Mouse (Mus musculus) limb, embryonic 10.5 days (tissue): ENCODE data around the gene Nek2. TPM values are rescaled to one million over a fixed set of nuclear protein-coding genes. Genes with fewer than 3 reads are reported as not detected.
A peak's percentile ranks its signal among the peaks of the same experiment; 100 is the strongest.

Source experiments
- DNase-seq: peaks from one replicate; pipeline ENCODE4 v3.0.0-alpha.2; 2017; ENCODE audit warnings: low spot score
- H3K27ac ChIP-seq: fragments of 300-500 bp; sonication (generic); 2 replicates; pipeline ENCODE4 v1.5.1; 2016; ENCODE audit warnings: mild to moderate bottlenecking
- H3K27me3 ChIP-seq: fragments of 300-500 bp; sonication (generic); 2 replicates; pipeline ENCODE4 v1.6.1; 2016; ENCODE audit warnings: low read depth, mild to moderate bottlenecking; ENCODE audit not compliant: poor library complexity, severe bottlenecking
- H3K36me3 ChIP-seq: fragments of 300-500 bp; sonication (generic); 2 replicates; pipeline ENCODE4 v1.6.1; 2016; ENCODE audit warnings: mild to moderate bottlenecking, moderate library complexity
- H3K4me1 ChIP-seq: fragments of 300-500 bp; sonication (generic); 2 replicates; pipeline ENCODE4 v1.6.1; 2016
- H3K4me3 ChIP-seq: fragments of 300-500 bp; sonication (generic); 2 replicates; pipeline ENCODE4 v1.5.1; 2016; ENCODE audit warnings: mild to moderate bottlenecking, moderate library complexity
- H3K9me3 ChIP-seq: fragments of 300-500 bp; sonication (generic); replicated peaks from 2 replicates; pipeline ENCODE4 v1.6.1; 2016; ENCODE audit warnings: mild to moderate bottlenecking
- WGBS: fragments of 180-500 bp; shearing (Covaris S2); methylation state at CpG from one replicate; pipeline ENCODE4 v1.1.7; 2016; 5-methylcytosine and 5-hydroxymethylcytosine counted together
- polyA plus RNA-seq: library from polyadenylated mRNA; unstranded; fragments of >200 nt; fragmentation: Nextera tagmentation; extraction: Ambion mirVana; gene quantifications from 2 replicates; pipeline ENCODE4 v1.2.1, GENCODE M21; 2016

Gene Nek2
- polyA plus RNA-seq, 1 experiment from 2014 or later = 68.0 TPM

GRCm38 (mm10) chr1:191802820-191803655, 18.2 kb upstream of the Nek2 start:
- H3K4me1 ChIP-seq = peaks cover 20% of the 10 kb centered on the region
- 72% methylated on average over 10 of the region's 10 CpGs for WGBS
- no peak overlapping the region for H3K4me3 ChIP-seq
- H3K36me3 ChIP-seq = no peaks in the 10 kb centered on the region
- no peaks in the 10 kb centered on the region for H3K9me3 ChIP-seq
- H3K27me3 ChIP-seq = no peaks in the 10 kb centered on the region
- H3K27ac ChIP-seq = 0 out of 2 replicates have a peak overlapping the region, but pooled peaks have one; percentile 16
- no peak for DNase-seq

GRCm38 (mm10) chr1:191804747-191805146, 16.5 kb upstream of the Nek2 start:
- H3K4me1 ChIP-seq = peaks cover 20% of the 10 kb centered on the region
- H3K27ac ChIP-seq = no peak overlapping the region
- no peaks in the 10 kb centered on the region for H3K9me3 ChIP-seq
- H3K27me3 ChIP-seq = no peaks in the 10 kb centered on the region
- no peak for DNase-seq
- 60% methylated on average over 5 of the region's 5 CpGs for WGBS
- no peaks in the 10 kb centered on the region for H3K36me3 ChIP-seq
- no peak overlapping the region for H3K4me3 ChIP-seq

- Histone ChIP-seq H3K27me3 (no peaks in the 10 kb centered on the region), H3K4me3 (no peak overlapping the region), H3K4me1 (peaks cover 20% of the 10 kb centered on the region), H3K27ac (no peak overlapping the region), H3K9me3 (no peaks in the 10 kb centered on the region), H3K36me3 (no peaks in the 10 kb centered on the region)
- no peak for DNase-seq
- 88% methylated on average over 6 of the region's 6 CpGs for WGBS
Measured at GRCm38 (mm10) chr1:191805788-191806187, 15.5 kb upstream of the Nek2 start.

- Histone ChIP-seq H3K4me1 (peaks cover 20% of the 10 kb centered on the region), H3K27me3 (no peaks in the 10 kb centered on the region), H3K4me3 (no peak overlapping the region), H3K36me3 (no peaks in the 10 kb centered on the region), H3K27ac (no peak overlapping the region), H3K9me3 (no peaks in the 10 kb centered on the region)
- DNase-seq = no peak
- WGBS = 95% methylated on average over 4 of the region's 4 CpGs
Measured at GRCm38 (mm10) chr1:191806740-191807139, 14.5 kb upstream of the Nek2 start.

GRCm38 (mm10) chr1:191807979-191808378, 13.3 kb upstream of the Nek2 start:
- DNase-seq = no peak
- Histone ChIP-seq H3K27me3 (no peaks in the 10 kb centered on the region), H3K36me3 (no peaks in the 10 kb centered on the region), H3K9me3 (no peaks in the 10 kb centered on the region), H3K4me1 (peaks cover 13% of the 10 kb centered on the region), H3K27ac (no peak overlapping the region), H3K4me3 (no peak overlapping the region)
- WGBS = 88% methylated on average over 7 of the region's 7 CpGs

- no peak for DNase-seq
- Histone ChIP-seq H3K4me1 (peaks cover 7% of the 10 kb centered on the region), H3K9me3 (no peaks in the 10 kb centered on the region), H3K27me3 (no peaks in the 10 kb centered on the region), H3K27ac (no peak overlapping the region), H3K4me3 (no peak overlapping the region), H3K36me3 (no peaks in the 10 kb centered on the region)
- WGBS = 88% methylated on average over 12 of the region's 12 CpGs
Measured at GRCm38 (mm10) chr1:191808688-191809223, 12.5 kb upstream of the Nek2 start.

GRCm38 (mm10) chr1:191811774-191812173, 9.5 kb upstream of the Nek2 start:
- no peak overlapping the region for H3K27ac ChIP-seq
- H3K4me3 ChIP-seq = no peak overlapping the region
- H3K36me3 ChIP-seq = no peaks in the 10 kb centered on the region
- 93% methylated on average over 12 of the region's 12 CpGs for WGBS
- no peaks in the 10 kb centered on the region for H3K27me3 ChIP-seq
- DNase-seq = no peak
- peaks cover 7% of the 10 kb centered on the region for H3K4me1 ChIP-seq
- H3K9me3 ChIP-seq = no peaks in the 10 kb centered on the region

- no peaks in the 10 kb centered on the region for H3K27me3 ChIP-seq
- peaks cover 13% of the 10 kb centered on the region for H3K4me1 ChIP-seq
- H3K4me3 ChIP-seq = no peak overlapping the region
- WGBS = 87% methylated on average over 13 of the region's 13 CpGs
- no peak overlapping the region for H3K27ac ChIP-seq
- H3K9me3 ChIP-seq = no peaks in the 10 kb centered on the region
- H3K36me3 ChIP-seq = no peaks in the 10 kb centered on the region
- DNase-seq = no peak
Measured at GRCm38 (mm10) chr1:191812949-191813691, 8.1 kb upstream of the Nek2 start.

GRCm38 (mm10) chr1:191814240-191814639, 7.0 kb upstream of the Nek2 start:
- Histone ChIP-seq H3K27ac (no peak overlapping the region), H3K36me3 (no peaks in the 10 kb centered on the region), H3K4me1 (peaks cover 14% of the 10 kb centered on the region), H3K27me3 (no peaks in the 10 kb centered on the region), H3K9me3 (no peaks in the 10 kb centered on the region), H3K4me3 (no peak overlapping the region)
- DNase-seq = no peak
- WGBS = 89% methylated on average over 4 of the region's 4 CpGs

GRCm38 (mm10) chr1:191814935-191815334, 6.3 kb upstream of the Nek2 start:
- Histone ChIP-seq H3K9me3 (no peaks in the 10 kb centered on the region), H3K36me3 (no peaks in the 10 kb centered on the region), H3K4me3 (no peak overlapping the region), H3K27me3 (no peaks in the 10 kb centered on the region), H3K27ac (peak overlapping the region; percentile 42), H3K4me1 (peaks cover 14% of the 10 kb centered on the region)
- DNase-seq = no peak
- 35% methylated on average over 5 of the region's 5 CpGs for WGBS

- 79% methylated on average over 3 of the region's 3 CpGs for WGBS
- H3K4me1 ChIP-seq = peaks cover 23% of the 10 kb centered on the region
- H3K36me3 ChIP-seq = no peaks in the 10 kb centered on the region
- no peaks in the 10 kb centered on the region for H3K27me3 ChIP-seq
- no peaks in the 10 kb centered on the region for H3K9me3 ChIP-seq
- no peak overlapping the region for H3K27ac ChIP-seq
- no peak for DNase-seq
- no peak overlapping the region for H3K4me3 ChIP-seq
Measured at GRCm38 (mm10) chr1:191816596-191816995, 4.6 kb upstream of the Nek2 start.

- 44% methylated on average over 19 of the region's 19 CpGs for WGBS
- Histone ChIP-seq H3K4me3 (no peak overlapping the region), H3K27ac (peak overlapping the region; percentile 50), H3K36me3 (peaks cover 3% of the 10 kb centered on the region), H3K9me3 (no peaks in the 10 kb centered on the region), H3K27me3 (no peaks in the 10 kb centered on the region), H3K4me1 (peaks cover 29% of the 10 kb centered on the region)
- peak; percentile 88 for DNase-seq
Measured at GRCm38 (mm10) chr1:191817418-191818144, 3.7 kb upstream of the Nek2 start.
